Mouse (Mus musculus) Patski (cell line): Measurements from ENCODE around the gene Fbxl8. TPM values are rescaled to one million over a fixed set of nuclear protein-coding genes. Genes with fewer than 3 reads are reported as not detected.

Source experiments
- ATAC-seq: fragments of 100-300 bp; one replicate; pipeline ENCODE4 v1.8.0; 2021
- CTCF ChIA-PET: fragments of 350-600 bp; sonication (Branson Sonifier 250); formaldehyde crosslinking; loops from one replicate; lab custom pipeline; 2022; ENCODE audit warnings: inconsistent platforms; lab: Charles Lee
- POLR2A ChIA-PET: fragments of 350-600 bp; sonication (Branson Sonifier 250); formaldehyde crosslinking; loops from one replicate; lab custom pipeline; 2022; ENCODE audit warnings: antibody characterized with exemption, inconsistent platforms; lab: Charles Lee
- DNase-seq: peaks from one replicate; pipeline ENCODE4 v3.0.0-alpha.2; 2011; ENCODE audit warnings: low read depth, low spot score
- H3K27me3 ChIP-seq: fragments of 371-371 bp; one replicate; pipeline ENCODE4 v1.5.1; 2021
- CTCF ChIP-seq: fragments of 100-300 bp; IDR thresholded peaks from one replicate; pipeline ENCODE4 v1.5.1; 2021
- in situ Hi-C: fragments of 300-500 bp; cut with MboI; formaldehyde crosslinking; loops from 3 replicates; pipeline ENCODE4 v1.11.1; 2018; ENCODE audit warnings: low pct_unique_long_range_greater_than_20kb, mixed read lengths
- polyA plus RNA-seq: library from polyadenylated mRNA; unstranded; gene quantifications from one replicate; pipeline ENCODE4 v1.2.3, GENCODE M21; 2021

The Fbxl8 gene
- polyA plus RNA-seq, 1 experiment from 2014 or later, result 12.6 TPM

- DNase-seq (no peak), ATAC-seq (no peak)
- in situ Hi-C loops, result no loop called here
- POLR2A ChIA-PET, result interaction anchor here (1.4 kb wide), 1 partner anchor 10 kb away, joined by 5 read pairs; no protein-coding TSS in a partner anchor
- no peak for TF ChIP-seq CTCF
- CTCF ChIA-PET, result interaction anchor here (1.3 to 1.7 kb wide), 2 partner anchors 10 to 12 kb away, joined by 3 to 6 read pairs; no protein-coding TSS in a partner anchor
- H3K27me3 ChIP-seq, result no peaks in the 10 kb centered on the region
Observed at GRCm38 (mm10) chr8:105311718-105312117, 47.3 kb downstream of the Fbxl8 start.

DNA sequence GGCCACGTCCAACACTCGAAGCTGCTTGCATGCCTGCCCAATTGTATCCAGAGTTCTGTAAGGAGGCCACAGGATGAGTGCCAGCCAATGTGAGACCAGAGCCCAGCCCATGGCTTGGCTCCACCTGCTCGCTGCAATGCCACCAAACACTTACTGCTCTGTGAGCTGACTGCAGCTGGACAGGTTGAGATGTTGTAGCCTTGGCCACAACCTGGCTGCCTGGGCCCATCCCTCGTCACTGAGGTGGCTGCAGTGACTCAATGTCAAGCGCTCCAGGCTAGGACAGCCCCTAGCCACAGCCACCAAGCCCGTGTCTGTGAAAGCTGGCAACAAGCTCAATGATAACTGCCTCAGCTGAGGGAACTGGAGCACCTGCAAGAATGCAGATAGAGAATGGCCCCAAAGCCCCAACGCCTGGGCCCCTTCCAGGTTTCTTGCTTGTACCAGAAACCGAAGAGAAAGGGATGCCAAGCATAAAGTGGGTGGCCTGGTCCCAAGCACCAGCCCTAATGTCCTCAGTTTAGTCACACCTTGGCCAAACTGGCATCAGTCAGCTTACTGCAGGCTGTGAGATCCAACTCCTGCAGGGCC, 48.5 kb downstream of the Fbxl8 start:
- H3K27me3 ChIP-seq, result no peaks in the 10 kb centered on the region
- POLR2A ChIA-PET, result interaction anchor here (1.1 kb wide), 1 partner anchor 32 kb away, joined by 4 read pairs; no protein-coding TSS in a partner anchor
- TF ChIP-seq CTCF, result no peak
- CTCF ChIA-PET, result interaction anchor here (1.3 to 1.7 kb wide), 3 partner anchors 9 to 14 kb away, joined by 3 to 6 read pairs (median 5); no protein-coding TSS in a partner anchor
- ATAC-seq (no peak), DNase-seq (no peak)
- in situ Hi-C loops, result no loop called here

DNA sequence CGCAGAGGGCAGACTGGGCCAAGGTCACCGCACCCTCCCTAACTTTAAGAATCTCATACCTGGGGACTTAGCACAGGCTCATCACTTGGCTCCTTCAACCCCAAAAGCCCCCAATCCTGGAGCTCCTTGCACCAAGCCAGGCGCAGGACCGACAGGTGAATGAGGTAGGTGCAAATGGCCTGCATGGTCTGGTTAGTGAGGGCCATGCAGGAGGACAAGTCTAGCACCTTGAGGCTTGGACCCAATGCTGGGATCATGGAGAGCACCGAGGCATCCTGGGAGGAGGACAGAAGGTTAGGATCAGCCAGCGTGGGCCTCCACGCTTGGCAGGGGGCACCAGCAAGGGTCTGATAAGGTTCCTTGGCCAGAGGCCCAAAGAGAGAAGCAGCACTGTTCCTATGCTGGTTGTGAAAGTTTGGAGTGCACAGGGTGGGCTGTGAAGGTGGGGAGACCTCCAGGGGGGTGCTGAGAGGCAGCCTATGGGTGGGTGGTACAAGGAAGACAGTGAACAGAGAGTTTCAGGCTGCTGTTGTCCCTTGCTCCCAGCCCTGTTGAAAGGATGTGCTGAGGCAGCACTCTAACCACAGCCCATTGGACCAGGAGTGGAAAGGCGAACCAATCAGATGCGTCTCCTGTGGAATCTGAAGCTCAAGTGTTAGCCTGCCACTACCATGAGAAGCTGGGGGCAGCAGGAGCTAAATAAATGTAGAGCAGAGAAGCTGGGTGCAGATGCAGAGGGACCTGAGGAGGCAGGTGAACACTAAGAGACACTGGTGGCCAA, 49.4 kb downstream of the Fbxl8 start:
- in situ Hi-C loops, result no loop called here
- no peaks in the 10 kb centered on the region for H3K27me3 ChIP-seq
- ChIA-PET POLR2A (interaction anchor here (1.1 kb wide), 1 partner anchor 31 kb away, joined by 4 read pairs; no protein-coding TSS in a partner anchor), CTCF (interaction anchor here (1.4 kb wide), 1 partner anchor 14 kb away, joined by 5 read pairs; no protein-coding TSS in a partner anchor)
- no peak for DNase-seq
- ATAC-seq, result no peak
- no peak for TF ChIP-seq CTCF

GRCm38 (mm10) chr8:105315073-105315769, 50.8 kb downstream of the Fbxl8 start:
- in situ Hi-C loops, result no loop called here
- ATAC-seq, result peak; percentile 4
- H3K27me3 ChIP-seq, result no peaks in the 10 kb centered on the region
- ChIA-PET CTCF (no interaction called here), POLR2A (no interaction called here)
- no peak for TF ChIP-seq CTCF
- DNase-seq, result no peak

GRCm38 (mm10) chr8:105317941-105318340, 53.5 kb downstream of the Fbxl8 start:
- no peak for ATAC-seq
- TF ChIP-seq CTCF, result no peak
- POLR2A ChIA-PET, result no interaction called here

DNA sequence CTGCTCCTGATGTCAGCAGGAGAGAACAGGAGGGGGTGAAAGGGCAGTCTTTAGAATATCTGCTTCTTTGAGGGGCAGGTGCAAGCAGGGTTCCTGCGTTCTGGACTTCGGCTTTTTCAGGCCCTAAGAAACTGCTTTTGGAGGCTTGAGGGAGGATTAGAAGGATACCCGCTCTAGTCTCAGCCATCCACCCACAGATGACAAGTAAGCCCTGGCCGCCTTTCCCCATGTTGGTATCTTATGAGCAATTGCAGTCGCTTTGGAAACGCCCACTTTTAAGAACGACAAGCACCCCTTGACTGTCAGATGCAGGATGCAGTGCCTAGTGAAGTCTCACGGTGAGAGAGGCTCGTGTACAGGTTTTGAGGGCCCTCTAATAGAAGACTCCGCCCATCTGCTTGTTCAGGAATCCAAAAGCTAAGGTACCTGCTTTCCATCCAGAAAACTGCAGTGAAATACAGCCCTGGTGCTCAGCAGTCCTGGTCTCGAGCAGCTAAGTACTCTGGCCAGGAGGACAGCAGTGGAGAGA, 54.3 kb downstream of the Fbxl8 start:
- ChIA-PET CTCF (no interaction called here), POLR2A (no interaction called here)
- in situ Hi-C loops, result no loop called here
- H3K27me3 ChIP-seq, result no peaks in the 10 kb centered on the region
- no peak for TF ChIP-seq CTCF
- DNase-seq (no peak), ATAC-seq (no peak)

More at GRCm38 (mm10) chr8:105317941-105318340, 53.5 kb downstream of the Fbxl8 start:
- in situ Hi-C loops, result no loop called here
- no peak for DNase-seq
- no peaks in the 10 kb centered on the region for H3K27me3 ChIP-seq
- CTCF ChIA-PET, result interaction anchor here (1.8 to 1.9 kb wide), 2 partner anchors 10 to 27 kb away, joined by 4 to 5 read pairs; no protein-coding TSS in a partner anchor

Other genes starting within 250 kb of the Fbxl8 start
- not detected for gene Ces3a, start 216.0 kb upstream of the Fbxl8 start, polyA plus RNA-seq
- gene Ces3b, start 180.9 kb upstream of the Fbxl8 start, polyA plus RNA-seq, result not detected
- not detected for gene Ces4a, start 132.8 kb upstream of the Fbxl8 start, polyA plus RNA-seq
- gene Cbfb, start 94.0 kb upstream of the Fbxl8 start, polyA plus RNA-seq, result 64.4 TPM
- gene D230025D16Rik, start 39.5 kb upstream of the Fbxl8 start, polyA plus RNA-seq, result 23.1 TPM
- 2.1 TPM for gene B3gnt9, start 9.5 kb upstream of the Fbxl8 start, polyA plus RNA-seq
- gene Tradd, start within 50 bp of the Fbxl8 start, polyA plus RNA-seq, result 22.9 TPM
- 0.12 TPM for gene Hsf4, start 5.2 kb downstream of the Fbxl8 start, polyA plus RNA-seq
- 1.7 TPM for gene Nol3, start 11.5 kb downstream of the Fbxl8 start, polyA plus RNA-seq
- gene 4931428F04Rik, start 25.2 kb downstream of the Fbxl8 start, polyA plus RNA-seq, result 10.7 TPM
- 2.4 TPM for gene Exoc3l, start 31.5 kb downstream of the Fbxl8 start, polyA plus RNA-seq
- gene E2f4, start 33.0 kb downstream of the Fbxl8 start, polyA plus RNA-seq, result 72.6 TPM
- 7.2 TPM for gene Elmo3, start 41.0 kb downstream of the Fbxl8 start, polyA plus RNA-seq
- gene Lrrc29, start 61.6 kb downstream of the Fbxl8 start, polyA plus RNA-seq, result 0.83 TPM
- gene Tmem208, start 61.7 kb downstream of the Fbxl8 start, polyA plus RNA-seq, result 64.8 TPM
- 41.7 TPM for gene Fhod1, start 83.3 kb downstream of the Fbxl8 start, polyA plus RNA-seq
- gene Slc9a5, start 84.2 kb downstream of the Fbxl8 start, polyA plus RNA-seq, result 11.0 TPM
- gene Plekhg4, start 108.6 kb downstream of the Fbxl8 start, polyA plus RNA-seq, result 0.77 TPM
- gene Kctd19, start 148.9 kb downstream of the Fbxl8 start, polyA plus RNA-seq, result not detected
- not detected for gene Lrrc36, start 148.9 kb downstream of the Fbxl8 start, polyA plus RNA-seq
- 2.7 TPM for gene Tppp3, start 206.9 kb downstream of the Fbxl8 start, polyA plus RNA-seq
- 68.3 TPM for gene Zdhhc1, start 232.3 kb downstream of the Fbxl8 start, polyA plus RNA-seq